ENCODE assay signal across 8 mouse cellular contexts in genomic region chr17:15285399-15286043, GRCm38 (mm10).
DNase-seq lines count a peak whose midpoint lies in the region; ATAC-seq and TF ChIP-seq lines count a peak whose summit lies in the region.

No protein-coding gene starts in this region.

- DNase-seq in hindbrain, embryonic 10.5 days (ENCODE audit: low spot score): no peak
- no peak for DNase-seq in hindbrain, embryonic 11.5 days (ENCODE audit: low spot score)
- DNase-seq in fibroblast of lung, adult 2 months (ENCODE audit: low read depth): peak; percentile 40
- DNase-seq in kidney, postnatal 10 days: peak; percentile 93
- peak; percentile 92 for DNase-seq in lung, postnatal 0 days (ENCODE audit: low spot score)
- peak; percentile 6 to 24 for DNase-seq in right cerebral cortex, adult 2 months (ENCODE audit: low spot score in 2 of 2)

- 81% methylated on average over 7 of the region's 7 CpGs for WGBS in hindbrain, embryonic 10.5 days
- WGBS in hindbrain, embryonic 11.5 days: 73% methylated on average over 7 of the region's 7 CpGs
- WGBS in heart, embryonic 13.5 days: 31% methylated on average over 7 of the region's 7 CpGs
- WGBS in lung, postnatal 0 days: 34% methylated on average over 7 of the region's 7 CpGs

- H3K27ac ChIP-seq in hindbrain, embryonic 10.5 days: peak overlapping the region; percentile 23; the same call in 1 of the 2 replicates
- H3K27ac ChIP-seq in hindbrain, embryonic 11.5 days (ENCODE audit: low read depth, low read length): no peak overlapping the region
- peak overlapping the region; percentile 94 for H3K27ac ChIP-seq in heart, embryonic 13.5 days (replicated peaks)
- H3K27ac ChIP-seq in lung, postnatal 0 days (ENCODE audit: low read length): no peak overlapping the region

- H3K4me3 ChIP-seq in hindbrain, embryonic 10.5 days: no peak overlapping the region
- no peak overlapping the region for H3K4me3 ChIP-seq in hindbrain, embryonic 11.5 days (ENCODE audit: low read depth, low read length)
- H3K4me3 ChIP-seq in heart, embryonic 13.5 days: peak overlapping the region; percentile 24
- H3K4me3 ChIP-seq in lung, postnatal 0 days (ENCODE audit: low read depth, low read length): no peak overlapping the region

- no peak for ATAC-seq in hindbrain, embryonic 11.5 days (ENCODE audit: low FRiP score)
- ATAC-seq in heart, embryonic 13.5 days (ENCODE audit: extremely low read depth, insufficient number of reproducible peaks, low FRiP score, low TSS enrichment): peak; percentile 83
- ATAC-seq in lung, postnatal 0 days: peak; percentile 83
- ATAC-seq in erythroblast, adult 5-6 weeks (replicated peaks; ENCODE audit: low FRiP score, poor library complexity, severe bottlenecking): no peak

- no peaks in the 10 kb centered on the region for H3K36me3 ChIP-seq in hindbrain, embryonic 10.5 days
- H3K36me3 ChIP-seq in hindbrain, embryonic 11.5 days (ENCODE audit: control insufficient read depth, insufficient read depth, low read length): no peaks in the 10 kb centered on the region
- H3K36me3 ChIP-seq in heart, embryonic 13.5 days: no peaks in the 10 kb centered on the region
- no peaks in the 10 kb centered on the region for H3K36me3 ChIP-seq in lung, postnatal 0 days (ENCODE audit: insufficient read depth, low read length)

- no peak overlapping the region for H3K9ac ChIP-seq in hindbrain, embryonic 11.5 days (ENCODE audit: low read depth, low read length)
- peak overlapping the region; percentile 55; the same call in 1 of the 2 replicates for H3K9ac ChIP-seq in heart, embryonic 13.5 days
- H3K9ac ChIP-seq in lung, postnatal 0 days (replicated peaks; ENCODE audit: low read depth): no peak overlapping the region

- H3K4me1 ChIP-seq in hindbrain, embryonic 10.5 days (replicated peaks): peaks cover 21% of the 10 kb centered on the region; the same call in 1 of the 2 replicates
- no peaks in the 10 kb centered on the region for H3K4me1 ChIP-seq in hindbrain, embryonic 11.5 days (replicated peaks; ENCODE audit: control insufficient read depth, insufficient read depth, low read length)
- peaks cover 38% of the 10 kb centered on the region for H3K4me1 ChIP-seq in heart, embryonic 13.5 days
- peaks cover 8% of the 10 kb centered on the region; the same call in 1 of the 2 replicates for H3K4me1 ChIP-seq in lung, postnatal 0 days (ENCODE audit: insufficient read depth, low read depth, low read length)

- no peaks in the 10 kb centered on the region for H3K27me3 ChIP-seq in hindbrain, embryonic 10.5 days (ENCODE audit: insufficient read depth, poor library complexity, severe bottlenecking)
- H3K27me3 ChIP-seq in hindbrain, embryonic 11.5 days (ENCODE audit: control insufficient read depth, insufficient read depth, low read length): no peaks in the 10 kb centered on the region
- H3K27me3 ChIP-seq in heart, embryonic 13.5 days (replicated peaks): no peaks in the 10 kb centered on the region
- no peaks in the 10 kb centered on the region for H3K27me3 ChIP-seq in lung, postnatal 0 days (replicated peaks; ENCODE audit: insufficient read depth, low read length)

- H3K9me3 ChIP-seq in hindbrain, embryonic 10.5 days: no peaks in the 10 kb centered on the region
- no peaks in the 10 kb centered on the region for H3K9me3 ChIP-seq in hindbrain, embryonic 11.5 days (ENCODE audit: control insufficient read depth, low read length)
- no peaks in the 10 kb centered on the region for H3K9me3 ChIP-seq in heart, embryonic 13.5 days
- no peaks in the 10 kb centered on the region for H3K9me3 ChIP-seq in lung, postnatal 0 days (ENCODE audit: low read length)

- no peak overlapping the region for H3K4me2 ChIP-seq in hindbrain, embryonic 11.5 days (replicated peaks; ENCODE audit: low read depth, low read length)
- H3K4me2 ChIP-seq in heart, embryonic 13.5 days: peak overlapping the region; percentile 53
- H3K4me2 ChIP-seq in lung, postnatal 0 days (replicated peaks; ENCODE audit: low read depth, low read length): no peak overlapping the region

- TF ChIP-seq EP300 in lung, postnatal 0 days (IDR thresholded peaks at IDR 0.05): no peak

- TF ChIP-seq CTCF in lung, postnatal 0 days (IDR thresholded peaks at IDR 0.05): no peak

Comparison
In these comparisons a context has a peak if more than half of its experiments do, and no peak if none do; other contexts are left out.
1. H3K27ac ChIP-seq: peak in hindbrain, embryonic 10.5 days (single experiment) and heart, embryonic 13.5 days (single experiment); none in hindbrain, embryonic 11.5 days (single experiment) and lung, postnatal 0 days (single experiment).
2. DNase-seq: peak in fibroblast of lung, adult 2 months (single experiment), kidney, postnatal 10 days (single experiment), lung, postnatal 0 days (single experiment) and right cerebral cortex, adult 2 months (2 of 2); none in hindbrain, embryonic 10.5 days (single experiment) and hindbrain, embryonic 11.5 days (single experiment).
3. ATAC-seq: peak in heart, embryonic 13.5 days (single experiment) and lung, postnatal 0 days (single experiment); none in hindbrain, embryonic 11.5 days (single experiment) and erythroblast, adult 5-6 weeks (single experiment).